In the genomic region with DNA sequence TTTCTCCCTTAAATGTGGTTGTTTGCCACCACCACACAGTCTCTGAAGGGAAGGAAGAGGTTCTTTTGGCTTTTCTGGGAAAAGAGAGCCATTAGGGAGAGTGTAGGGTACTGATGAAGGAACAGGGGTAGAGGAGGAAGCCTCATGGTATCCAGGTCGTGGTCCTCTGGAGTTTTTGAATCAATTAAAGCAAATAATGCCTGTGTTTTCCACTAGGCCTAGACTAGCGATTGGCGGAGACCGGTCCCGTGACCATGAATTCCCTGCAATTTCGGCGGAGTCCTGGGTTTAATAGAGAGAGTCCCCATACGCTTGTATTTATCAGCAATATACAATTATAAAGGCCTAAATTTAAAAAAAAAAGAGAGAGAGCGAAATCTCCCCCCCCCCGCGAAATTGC, we compare ENCODE assay signal across 8 mouse cellular contexts. TPM values are rescaled to one million over a fixed set of nuclear protein-coding genes. Genes with fewer than 3 reads are reported as not detected.
DNase-seq lines count a peak whose midpoint lies in the region; ATAC-seq lines count a peak whose summit lies in the region.

No protein-coding gene starts in this region.

- H3K9me3 ChIP-seq in heart, embryonic 15.5 days (replicated peaks): no peaks in the 10 kb centered on the region
- no peaks in the 10 kb centered on the region for H3K9me3 ChIP-seq in embryonic facial prominence, embryonic 12.5 days
- no peaks in the 10 kb centered on the region for H3K9me3 ChIP-seq in kidney, embryonic 15.5 days (replicated peaks)
- H3K9me3 ChIP-seq in neural tube, embryonic 15.5 days (replicated peaks): no peaks in the 10 kb centered on the region

- H3K4me1 ChIP-seq in heart, embryonic 15.5 days (replicated peaks): peaks cover 16% of the 10 kb centered on the region
- no peaks in the 10 kb centered on the region for H3K4me1 ChIP-seq in embryonic facial prominence, embryonic 12.5 days
- peaks cover 68% of the 10 kb centered on the region for H3K4me1 ChIP-seq in kidney, embryonic 15.5 days
- peaks cover 60% of the 10 kb centered on the region for H3K4me1 ChIP-seq in neural tube, embryonic 15.5 days

- DNase-seq in heart, adult 9 months (ENCODE audit: low spot score in 2 of 2): no peak
- DNase-seq in layer of hippocampus, adult 11-12 months (ENCODE audit: low spot score): no peak
- DNase-seq in urinary bladder, postnatal 14 days (ENCODE audit: low spot score): no peak

- peak overlapping the region; percentile 76 for H3K27ac ChIP-seq in heart, embryonic 15.5 days
- no peak overlapping the region for H3K27ac ChIP-seq in embryonic facial prominence, embryonic 12.5 days
- H3K27ac ChIP-seq in kidney, embryonic 15.5 days: peak overlapping the region; percentile 99
- H3K27ac ChIP-seq in neural tube, embryonic 15.5 days (replicated peaks): peak overlapping the region; percentile 99

- H3K4me3 ChIP-seq in heart, embryonic 15.5 days: peak overlapping the region; percentile 53
- 0 out of 2 replicates have a peak overlapping the region, but pooled peaks have one; percentile 30 for H3K4me3 ChIP-seq in embryonic facial prominence, embryonic 12.5 days
- H3K4me3 ChIP-seq in kidney, embryonic 15.5 days (replicated peaks): peak overlapping the region; percentile 68
- peak overlapping the region; percentile 64 for H3K4me3 ChIP-seq in neural tube, embryonic 15.5 days (replicated peaks)

- no peaks in the 10 kb centered on the region for H3K36me3 ChIP-seq in heart, embryonic 15.5 days
- no peaks in the 10 kb centered on the region for H3K36me3 ChIP-seq in embryonic facial prominence, embryonic 12.5 days
- H3K36me3 ChIP-seq in kidney, embryonic 15.5 days: peaks cover 6% of the 10 kb centered on the region; the same call in 1 of the 2 replicates
- H3K36me3 ChIP-seq in neural tube, embryonic 15.5 days: no peaks in the 10 kb centered on the region

- ATAC-seq in heart, embryonic 15.5 days (replicated peaks; ENCODE audit: insufficient number of reproducible peaks, insufficient read depth, low FRiP score, low read depth): no peak
- ATAC-seq in embryonic facial prominence, embryonic 12.5 days (ENCODE audit: insufficient number of reproducible peaks, insufficient read depth, low FRiP score, low TSS enrichment): no peak
- no peak for ATAC-seq in kidney, embryonic 15.5 days (replicated peaks; ENCODE audit: low FRiP score)
- ATAC-seq in neural tube, embryonic 15.5 days (ENCODE audit: low FRiP score): peak; percentile 36; the same call in 1 of the 2 replicates
- no peak for ATAC-seq in frontal cortex, adult (ENCODE audit: low TSS enrichment)

- 19% methylated on average over 11 of the region's 11 CpGs for WGBS in heart, embryonic 15.5 days
- 2% methylated on average over 11 of the region's 11 CpGs for WGBS in embryonic facial prominence, embryonic 12.5 days
- 5% methylated on average over 11 of the region's 11 CpGs for WGBS in kidney, embryonic 15.5 days
- 4% methylated on average over 11 of the region's 11 CpGs for WGBS in neural tube, embryonic 15.5 days

- H3K4me2 ChIP-seq in heart, embryonic 15.5 days: peak overlapping the region; percentile 57
- H3K4me2 ChIP-seq in embryonic facial prominence, embryonic 12.5 days (replicated peaks): no peak overlapping the region
- peak overlapping the region; percentile 81 for H3K4me2 ChIP-seq in kidney, embryonic 15.5 days
- H3K4me2 ChIP-seq in neural tube, embryonic 15.5 days: peak overlapping the region; percentile 64

- H3K9ac ChIP-seq in heart, embryonic 15.5 days: no peak overlapping the region
- no peak overlapping the region for H3K9ac ChIP-seq in embryonic facial prominence, embryonic 12.5 days
- H3K9ac ChIP-seq in kidney, embryonic 15.5 days: peak overlapping the region; percentile 94
- H3K9ac ChIP-seq in neural tube, embryonic 15.5 days (replicated peaks): peak overlapping the region; percentile 84

- peaks cover 91% of the 10 kb centered on the region for H3K27me3 ChIP-seq in heart, embryonic 15.5 days
- H3K27me3 ChIP-seq in embryonic facial prominence, embryonic 12.5 days: peaks cover 82% of the 10 kb centered on the region
- H3K27me3 ChIP-seq in kidney, embryonic 15.5 days: no peaks in the 10 kb centered on the region
- H3K27me3 ChIP-seq in neural tube, embryonic 15.5 days (replicated peaks): no peaks in the 10 kb centered on the region

RNA-seq across cellular contexts. Expression of a gene that starts 1.0 kb away (rescaled TPM):
- 3.7 and 6.8 TPM in 2 replicates for polyA plus RNA-seq in heart, embryonic 15.5 days (2015; fragmentation: Nextera tagmentation; extraction: Ambion mirVana)
- 3.9 and 6.5 TPM in 2 replicates for polyA plus RNA-seq in embryonic facial prominence, embryonic 12.5 days (2016; fragmentation: Nextera tagmentation; extraction: Ambion mirVana)
- 45.7 and 45.9 TPM in 2 replicates for polyA plus RNA-seq in kidney, embryonic 15.5 days (2015; fragmentation: Nextera tagmentation; extraction: Ambion mirVana)
- 33.7 and 42.3 TPM in 2 replicates for polyA plus RNA-seq in neural tube, embryonic 15.5 days (2015; fragmentation: Nextera tagmentation; extraction: Ambion mirVana)

RNA-seq across cellular contexts. Expression of a gene that starts 14.2 kb away (rescaled TPM):
- polyA plus RNA-seq in heart, embryonic 15.5 days (2015; fragmentation: Nextera tagmentation; extraction: Ambion mirVana): not detected in 2 replicates
- polyA plus RNA-seq in embryonic facial prominence, embryonic 12.5 days (2016; fragmentation: Nextera tagmentation; extraction: Ambion mirVana): 0.08 and 0.18 TPM in 2 replicates
- 0.27 and 0.35 TPM in 2 replicates for polyA plus RNA-seq in kidney, embryonic 15.5 days (2015; fragmentation: Nextera tagmentation; extraction: Ambion mirVana)
- 0.38 and 0.65 TPM in 2 replicates for polyA plus RNA-seq in neural tube, embryonic 15.5 days (2015; fragmentation: Nextera tagmentation; extraction: Ambion mirVana)

RNA-seq across cellular contexts. Expression of a gene that starts 28.2 kb away (rescaled TPM):
- 0.71 and 0.98 TPM in 2 replicates for polyA plus RNA-seq in heart, embryonic 15.5 days (2015; fragmentation: Nextera tagmentation; extraction: Ambion mirVana)
- 0.53 and 0.87 TPM in 2 replicates for polyA plus RNA-seq in embryonic facial prominence, embryonic 12.5 days (2016; fragmentation: Nextera tagmentation; extraction: Ambion mirVana)
- polyA plus RNA-seq in kidney, embryonic 15.5 days (2015; fragmentation: Nextera tagmentation; extraction: Ambion mirVana): 4.4 and 4.5 TPM in 2 replicates
- 8.0 and 12.6 TPM in 2 replicates for polyA plus RNA-seq in neural tube, embryonic 15.5 days (2015; fragmentation: Nextera tagmentation; extraction: Ambion mirVana)

RNA-seq across cellular contexts. Expression of a gene that starts 33.2 kb away (rescaled TPM):
- polyA plus RNA-seq in heart, embryonic 15.5 days (2015; fragmentation: Nextera tagmentation; extraction: Ambion mirVana): 0.31 and 0.70 TPM in 2 replicates
- 0.22 TPM in 1 of 2 replicates, not detected in the other for polyA plus RNA-seq in embryonic facial prominence, embryonic 12.5 days (2016; fragmentation: Nextera tagmentation; extraction: Ambion mirVana)
- polyA plus RNA-seq in kidney, embryonic 15.5 days (2015; fragmentation: Nextera tagmentation; extraction: Ambion mirVana): 6.4 and 7.1 TPM in 2 replicates
- 3.7 and 5.0 TPM in 2 replicates for polyA plus RNA-seq in neural tube, embryonic 15.5 days (2015; fragmentation: Nextera tagmentation; extraction: Ambion mirVana)

RNA-seq across cellular contexts. Expression of a gene that starts 48.2 kb away (rescaled TPM):
- polyA plus RNA-seq in heart, embryonic 15.5 days (2015; fragmentation: Nextera tagmentation; extraction: Ambion mirVana): 1.4 and 3.3 TPM in 2 replicates
- polyA plus RNA-seq in embryonic facial prominence, embryonic 12.5 days (2016; fragmentation: Nextera tagmentation; extraction: Ambion mirVana): 0.38 TPM in 1 of 2 replicates, not detected in the other
- polyA plus RNA-seq in kidney, embryonic 15.5 days (2015; fragmentation: Nextera tagmentation; extraction: Ambion mirVana): 18.8 and 20.2 TPM in 2 replicates
- 39.5 and 106 TPM in 2 replicates for polyA plus RNA-seq in neural tube, embryonic 15.5 days (2015; fragmentation: Nextera tagmentation; extraction: Ambion mirVana)

Comparison
In these comparisons a context has a peak if more than half of its experiments do, and no peak if none do; other contexts are left out.
1. H3K9ac ChIP-seq: peak in kidney, embryonic 15.5 days (single experiment) and neural tube, embryonic 15.5 days (single experiment); none in heart, embryonic 15.5 days (single experiment) and embryonic facial prominence, embryonic 12.5 days (single experiment).
2. Peak in every context shown above with its lines, with median percentiles within 50 percentile points of each other: H3K4me3 ChIP-seq.